Mouse (Mus musculus): ENCODE data around the gene Krtap8-1. TPM values are rescaled to one million over a fixed set of nuclear protein-coding genes. Genes with fewer than 3 reads are reported as not detected.

The Krtap8-1 gene
- total RNA-seq (2014; rRNA removed) (not detected in 2 replicates), polyA plus RNA-seq (2015; fragmentation: Nextera tagmentation; extraction: Ambion mirVana) (not detected in 2 replicates)

DNA sequence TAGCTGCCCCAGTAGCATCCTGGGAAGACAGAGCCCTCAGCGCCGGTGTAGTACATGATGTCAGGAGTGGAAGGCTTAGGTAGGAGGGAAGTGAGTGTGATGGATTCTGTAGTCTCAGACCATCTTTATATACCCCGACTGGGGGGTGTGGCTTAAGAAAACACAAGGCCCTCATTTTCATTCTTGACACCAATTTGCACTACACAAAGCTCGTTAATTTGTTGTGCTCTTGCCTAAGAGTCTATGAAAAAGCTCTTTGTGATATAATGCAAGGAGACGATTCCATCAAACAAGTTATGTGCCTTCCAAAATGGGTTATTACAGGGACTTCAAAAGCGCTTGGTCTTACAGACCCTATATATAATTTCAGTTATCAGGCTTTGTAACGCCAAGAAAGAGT lies at the start of gene Krtap8-1:
Gene Krtap8-1 (minus strand): TSS at position 101 of the 400 bp plus-strand sequence.
- H3K4me3 ChIP-seq (ENCODE audit: low read length), result no peak within 1 kb of the TSS
- DNase-seq (ENCODE audit: low spot score), result no peak
- H3K4me1 ChIP-seq (ENCODE audit: insufficient read depth, low read length), result no peaks in the 10 kb centered on the region
- H3K9me3 ChIP-seq (ENCODE audit: low read length), result no peaks in the 10 kb centered on the region; the same call in 1 of the 2 replicates
- 88% methylated on average over 7 of the region's 7 CpGs for WGBS
- no peaks in the 10 kb centered on the region for H3K27me3 ChIP-seq (ENCODE audit: insufficient read depth, low read length)
- no peak for TF ChIP-seq CTCF (IDR thresholded peaks at IDR 0.05; ENCODE audit: low read depth)
- H3K27ac ChIP-seq, result no peak within 1 kb of the TSS
- H3K9ac ChIP-seq (replicated peaks; ENCODE audit: low read length), result no peak within 1 kb of the TSS
- H3K4me2 ChIP-seq (ENCODE audit: low read depth, low read length), result no peak within 1 kb of the TSS
- H3K36me3 ChIP-seq (ENCODE audit: insufficient read depth, low read length), result no peaks in the 10 kb centered on the region
- ATAC-seq, result no peak

DNA sequence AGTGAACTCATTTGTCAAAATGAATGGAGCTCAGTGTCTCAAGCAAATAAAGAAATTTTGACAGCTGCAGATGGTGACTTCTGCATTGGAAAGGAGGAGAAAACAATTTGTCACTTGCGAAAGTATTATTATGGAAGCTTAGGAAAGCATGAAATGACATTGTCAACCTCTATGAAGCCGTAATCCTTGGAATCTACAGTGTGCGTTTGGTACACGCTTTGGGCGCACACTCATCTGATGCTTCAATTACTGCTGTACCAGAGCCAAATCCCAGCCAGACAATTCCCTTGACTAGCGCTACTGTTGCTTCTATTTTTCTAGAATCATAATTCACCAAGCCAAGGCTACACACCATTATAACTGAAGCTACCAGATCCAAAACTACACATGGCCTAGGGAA lies 49.6 kb upstream of the Krtap8-1 start:
- ATAC-seq (no peak), DNase-seq (ENCODE audit: low spot score) (no peak)

DNA sequence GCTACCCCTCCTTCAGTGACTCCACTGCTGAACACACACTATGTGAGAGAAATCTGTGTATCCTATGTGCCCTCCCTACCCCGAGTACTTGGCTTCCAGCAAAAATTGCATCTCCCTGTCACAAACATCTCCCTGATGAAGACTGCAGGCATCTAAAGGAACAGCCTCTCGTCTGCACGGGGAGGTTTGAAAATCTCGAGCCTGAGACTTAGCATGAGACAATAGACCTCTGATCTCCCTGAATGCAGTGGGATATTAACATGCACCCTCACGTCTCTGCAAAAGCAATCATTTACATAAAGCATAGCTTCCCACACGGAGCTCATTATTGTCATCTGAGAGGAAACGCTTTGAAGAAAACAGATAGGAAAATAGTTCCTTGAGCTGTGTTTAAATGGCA lies 42.8 kb upstream of the Krtap8-1 start:
- peak overlapping the region; percentile 61 for H3K27ac ChIP-seq
- no peak overlapping the region for H3K9ac ChIP-seq (replicated peaks; ENCODE audit: low read length)
- TF ChIP-seq CTCF (IDR thresholded peaks at IDR 0.05; ENCODE audit: low read depth), result no peak
- ATAC-seq (peak; percentile 87), DNase-seq (ENCODE audit: low spot score) (peak; percentile 68)
- WGBS, result 8% methylated on average over 7 of the region's 7 CpGs
- H3K4me3 ChIP-seq (ENCODE audit: low read length), result no peak overlapping the region
- H3K9me3 ChIP-seq (ENCODE audit: low read length), result no peaks in the 10 kb centered on the region
- no peak overlapping the region for H3K4me2 ChIP-seq (ENCODE audit: low read depth, low read length)
- H3K4me1 ChIP-seq (ENCODE audit: insufficient read depth, low read length), result no peaks in the 10 kb centered on the region
- H3K36me3 ChIP-seq (ENCODE audit: insufficient read depth, low read length), result no peaks in the 10 kb centered on the region
- H3K27me3 ChIP-seq (ENCODE audit: insufficient read depth, low read length), result no peaks in the 10 kb centered on the region

More for the DNA sequence above, 49.6 kb upstream of the Krtap8-1 start:
- Histone ChIP-seq H3K27ac (no peak overlapping the region), H3K27me3 (ENCODE audit: insufficient read depth, low read length) (no peaks in the 10 kb centered on the region), H3K36me3 (ENCODE audit: insufficient read depth, low read length) (no peaks in the 10 kb centered on the region), H3K4me3 (ENCODE audit: low read length) (no peak overlapping the region), H3K9me3 (ENCODE audit: low read length) (no peaks in the 10 kb centered on the region), H3K9ac (replicated peaks; ENCODE audit: low read length) (no peak overlapping the region), H3K4me2 (ENCODE audit: low read depth, low read length) (no peak overlapping the region), H3K4me1 (ENCODE audit: insufficient read depth, low read length) (0 out of 2 replicates have a peak, but pooled peaks cover 5% of the 10 kb centered on the region)
- no peak for TF ChIP-seq CTCF (IDR thresholded peaks at IDR 0.05; ENCODE audit: low read depth)
- WGBS, result 51% methylated on average over 6 of the region's 6 CpGs

DNA sequence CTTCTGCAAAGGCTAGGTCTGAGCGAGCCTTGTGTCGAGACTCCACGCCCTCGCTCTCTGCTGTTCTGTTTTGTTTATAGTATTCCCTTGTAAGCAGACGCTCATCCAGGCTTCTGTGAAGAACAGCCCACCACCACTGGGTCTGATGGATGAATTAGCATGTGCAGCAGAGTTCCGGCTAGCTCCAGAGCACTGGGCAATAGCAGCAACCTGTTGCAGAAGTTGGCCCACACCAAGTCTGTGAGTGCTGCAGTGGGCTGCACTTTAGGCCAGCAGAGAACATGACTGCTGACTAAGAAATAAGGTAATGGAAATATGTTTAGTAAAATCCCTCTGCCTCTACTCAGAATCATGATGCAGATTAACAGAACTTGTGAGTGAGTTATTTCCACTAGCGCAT lies 42.1 kb upstream of the Krtap8-1 start:
- H3K4me2 ChIP-seq (ENCODE audit: low read depth, low read length), result 0 out of 2 replicates have a peak overlapping the region, but pooled peaks have one; percentile 7
- DNase-seq (ENCODE audit: low spot score) (no peak), ATAC-seq (peak; percentile 48; the same call in 1 of the 2 replicates)
- no peak overlapping the region for H3K4me3 ChIP-seq (ENCODE audit: low read length)
- no peaks in the 10 kb centered on the region for H3K36me3 ChIP-seq (ENCODE audit: insufficient read depth, low read length)
- TF ChIP-seq CTCF (IDR thresholded peaks at IDR 0.05; ENCODE audit: low read depth), result no peak
- H3K4me1 ChIP-seq (ENCODE audit: insufficient read depth, low read length), result no peaks in the 10 kb centered on the region
- no peak overlapping the region for H3K9ac ChIP-seq (replicated peaks; ENCODE audit: low read length)
- no peaks in the 10 kb centered on the region for H3K27me3 ChIP-seq (ENCODE audit: insufficient read depth, low read length)
- peak overlapping the region; percentile 61 for H3K27ac ChIP-seq
- 36% methylated on average over 7 of the region's 7 CpGs for WGBS
- no peaks in the 10 kb centered on the region for H3K9me3 ChIP-seq (ENCODE audit: low read length)

DNA sequence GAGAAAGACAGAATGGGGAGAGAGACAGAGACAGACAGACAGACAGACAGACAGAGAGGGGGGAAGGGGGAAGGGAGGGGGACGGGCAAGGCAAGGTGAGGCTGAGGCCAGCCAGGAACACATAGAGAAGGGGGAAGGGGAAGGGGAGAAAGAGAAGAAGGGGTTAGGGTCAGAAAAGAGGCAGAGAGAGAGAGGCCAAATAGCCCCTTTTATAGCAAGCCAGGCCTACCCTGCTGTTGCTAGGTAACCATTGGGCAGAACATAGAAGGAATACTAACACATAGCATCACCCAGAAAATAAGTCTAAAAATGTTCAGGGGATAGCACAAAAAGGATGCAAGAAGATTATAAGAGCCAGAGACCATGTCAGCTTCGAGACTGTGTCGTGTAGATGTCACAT lies 40.6 kb upstream of the Krtap8-1 start:
- DNase-seq (ENCODE audit: low spot score) (peak; percentile 40), ATAC-seq (peak; percentile 67)
- Histone ChIP-seq H3K27me3 (ENCODE audit: insufficient read depth, low read length) (no peaks in the 10 kb centered on the region), H3K4me3 (ENCODE audit: low read length) (no peak overlapping the region), H3K27ac (no peak overlapping the region; the same call in 1 of the 2 replicates), H3K4me1 (ENCODE audit: insufficient read depth, low read length) (no peaks in the 10 kb centered on the region), H3K4me2 (ENCODE audit: low read depth, low read length) (no peak overlapping the region), H3K36me3 (ENCODE audit: insufficient read depth, low read length) (no peaks in the 10 kb centered on the region), H3K9me3 (ENCODE audit: low read length) (no peaks in the 10 kb centered on the region), H3K9ac (replicated peaks; ENCODE audit: low read length) (no peak overlapping the region)
- 31% methylated on average over 3 of the region's 3 CpGs for WGBS
- no peak for TF ChIP-seq CTCF (IDR thresholded peaks at IDR 0.05; ENCODE audit: low read depth)

DNA sequence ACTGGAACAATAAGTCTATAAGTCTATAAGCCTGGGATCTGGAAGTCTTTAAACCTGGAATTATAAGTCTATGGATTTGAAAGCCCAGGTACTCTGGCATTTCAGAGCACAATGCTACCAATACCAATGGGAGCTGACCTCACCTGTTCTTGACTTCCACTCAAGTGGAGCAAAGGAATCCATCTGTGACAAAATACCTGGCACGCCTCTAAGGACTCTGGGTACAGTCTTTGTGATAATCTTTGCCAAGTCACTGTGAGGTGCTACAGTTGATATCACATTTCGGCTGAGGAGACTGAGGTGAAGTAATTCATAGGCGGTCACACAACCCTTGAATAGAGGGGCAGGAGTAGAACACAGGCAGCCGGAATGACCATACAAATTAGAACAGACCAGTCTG lies 33.2 kb upstream of the Krtap8-1 start:
- H3K27ac ChIP-seq, result peak overlapping the region; percentile 20; the same call in 1 of the 2 replicates
- 93% methylated on average over 4 of the region's 4 CpGs for WGBS
- H3K27me3 ChIP-seq (ENCODE audit: insufficient read depth, low read length), result no peaks in the 10 kb centered on the region
- TF ChIP-seq CTCF (IDR thresholded peaks at IDR 0.05; ENCODE audit: low read depth), result no peak
- H3K4me3 ChIP-seq (ENCODE audit: low read length), result no peak overlapping the region
- no peaks in the 10 kb centered on the region for H3K36me3 ChIP-seq (ENCODE audit: insufficient read depth, low read length)
- H3K9ac ChIP-seq (replicated peaks; ENCODE audit: low read length), result no peak overlapping the region
- DNase-seq (ENCODE audit: low spot score) (no peak), ATAC-seq (no peak)
- no peaks in the 10 kb centered on the region for H3K4me1 ChIP-seq (ENCODE audit: insufficient read depth, low read length)
- no peaks in the 10 kb centered on the region for H3K9me3 ChIP-seq (ENCODE audit: low read length)
- no peak overlapping the region for H3K4me2 ChIP-seq (ENCODE audit: low read depth, low read length)

DNA sequence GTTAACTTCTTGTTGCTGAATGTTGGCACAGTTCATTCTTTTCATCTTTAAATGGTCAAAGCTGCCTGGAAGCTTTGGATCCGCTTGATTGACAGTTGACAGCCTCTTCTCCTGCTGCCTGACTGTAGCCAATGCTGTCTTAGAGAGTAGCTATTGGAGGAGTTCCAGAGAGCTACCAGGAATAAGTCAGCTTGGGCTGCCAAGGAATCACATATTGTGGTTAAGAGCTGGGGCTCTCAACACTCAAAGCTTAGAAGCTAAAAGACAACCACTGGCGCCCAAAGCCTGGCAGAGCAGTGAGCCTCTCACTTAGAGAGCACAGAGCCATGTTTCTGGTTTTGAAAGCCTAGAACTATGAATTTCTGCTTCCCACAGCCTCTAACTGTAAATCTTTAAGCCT lies 32.8 kb upstream of the Krtap8-1 start:
- no peak for ATAC-seq
- H3K4me2 ChIP-seq (ENCODE audit: low read depth, low read length), result no peak overlapping the region
- DNase-seq (ENCODE audit: low spot score), result peak; percentile 37
- no peak for TF ChIP-seq CTCF (IDR thresholded peaks at IDR 0.05; ENCODE audit: low read depth)
- WGBS, result 81% methylated on average over 2 of the region's 2 CpGs
- H3K9me3 ChIP-seq (ENCODE audit: low read length), result no peaks in the 10 kb centered on the region
- no peak overlapping the region for H3K4me3 ChIP-seq (ENCODE audit: low read length)
- no peaks in the 10 kb centered on the region for H3K27me3 ChIP-seq (ENCODE audit: insufficient read depth, low read length)
- H3K36me3 ChIP-seq (ENCODE audit: insufficient read depth, low read length), result no peaks in the 10 kb centered on the region
- H3K4me1 ChIP-seq (ENCODE audit: insufficient read depth, low read length), result no peaks in the 10 kb centered on the region
- no peak overlapping the region for H3K9ac ChIP-seq (replicated peaks; ENCODE audit: low read length)
- peak overlapping the region; percentile 20; the same call in 1 of the 2 replicates for H3K27ac ChIP-seq

All from hindbrain, postnatal 0 days (tissue).